Mouse (Mus musculus) bone marrow, adult 2 months (tissue): ENCODE measurements at regions not wholly inside any gene's neighbourhood (a gene's known extent, or its start where the extent isn't known, plus 50 kb on each side); places are given as distances from the start of the nearest gene placed in this dataset.

Experiments used
- CTCF ChIP-seq: fragments of 200-500 bp; IDR thresholded peaks from 2 replicates; pipeline ENCODE4 v1.5.1; 2011; ENCODE audit warnings: low read length, control low read depth; ENCODE audit not compliant: control insufficient read depth, insufficient read depth
- POLR2A ChIP-seq: fragments of 200-500 bp; IDR thresholded peaks from 2 replicates; pipeline ENCODE4 v1.6.1; 2011; ENCODE audit warnings: low read depth, mild to moderate bottlenecking, control low read depth, low read length, borderline replicate concordance; ENCODE audit not compliant: control insufficient read depth

- TF ChIP-seq POLR2A (no peak), CTCF (no peak)
Measured at GRCm38 (mm10) chr17:83109792-83110440, 105.2 kb upstream of the Pkdcc start.
